Mouse (Mus musculus) G1E (cell line): ENCODE measurements around the gene Mrm2.

ENCODE experiments used
- CTCF ChIP-seq: IDR thresholded peaks from 2 replicates; pipeline ENCODE4 v1.5.1; 2012; ENCODE audit warnings: low read depth, low read length, inconsistent platforms, mixed read lengths
- GATA1 ChIP-seq: IDR thresholded peaks from 2 replicates; pipeline ENCODE4 v1.6.1; 2012; ENCODE audit warnings: borderline replicate concordance, low read length, inconsistent platforms, mixed read lengths

DNA sequence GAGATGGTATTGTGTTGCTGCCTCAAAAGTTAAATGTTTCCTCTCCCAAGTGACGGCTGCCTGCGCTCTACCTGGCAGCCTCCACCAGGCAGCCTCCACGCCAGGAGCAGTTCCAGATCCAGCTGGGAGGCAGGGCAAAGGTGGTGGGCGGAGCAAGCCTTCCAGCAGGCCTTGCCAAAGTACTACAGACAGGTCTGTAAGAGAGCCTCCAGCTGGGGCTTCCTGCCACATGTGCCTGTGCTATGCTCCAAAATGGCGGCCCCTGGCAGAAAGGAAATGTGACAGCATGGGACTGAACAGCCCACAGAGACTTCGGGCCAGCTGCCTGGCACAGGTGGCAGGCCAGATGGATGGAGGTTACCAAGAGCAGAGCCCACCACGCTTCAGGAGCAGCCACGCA, 49.3 kb downstream of the Mrm2 start:
- TF ChIP-seq CTCF (no peak), GATA1 (no peak)
